Mouse (Mus musculus) cortical plate, adult 2 months (tissue): Measurements from ENCODE around the gene 1700016K19Rik.

Experiments
- CTCF ChIP-seq: fragments of 200-500 bp; IDR thresholded peaks from 2 replicates; pipeline ENCODE4 v1.5.1; 2011; ENCODE audit warnings: mild to moderate bottlenecking, control low read depth, low read length; ENCODE audit not compliant: insufficient read depth; ENCODE audit errors: extremely low read depth
- POLR2A ChIP-seq: fragments of 200-500 bp; IDR thresholded peaks from 2 replicates; pipeline ENCODE4 v1.6.1; 2011; ENCODE audit warnings: mild to moderate bottlenecking, low read length, control low read depth; ENCODE audit not compliant: insufficient read depth; ENCODE audit errors: extremely low read depth

DNA sequence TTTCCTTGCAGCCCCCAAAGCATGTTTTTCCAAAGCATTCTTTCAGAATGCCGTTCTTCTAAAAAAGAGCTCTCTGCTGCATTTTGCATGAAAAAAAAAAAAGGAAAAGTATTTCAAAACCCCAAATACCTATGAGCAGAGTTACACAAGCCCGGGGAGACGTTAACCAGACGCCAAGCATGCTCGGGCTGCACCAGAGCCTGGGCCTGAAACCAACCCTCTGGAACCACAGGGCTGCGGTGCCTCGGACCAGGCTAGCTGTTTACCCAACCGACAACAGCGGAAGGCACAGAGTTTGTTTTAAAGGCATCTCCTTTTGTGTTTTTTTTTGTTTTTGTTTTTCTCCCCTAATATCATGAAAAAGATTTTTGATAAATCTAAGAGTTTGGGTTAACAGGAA lies 21.2 kb downstream of the 1700016K19Rik start:
- TF ChIP-seq POLR2A (no peak), CTCF (no peak)
